Mouse (Mus musculus) heart, embryonic 10.5 days (tissue): Measurements from ENCODE around the gene Socs4. TPM values are rescaled to one million over a fixed set of nuclear protein-coding genes. Genes with fewer than 3 reads are reported as not detected.

Experiments used
- DNase-seq: peaks from one replicate; pipeline ENCODE4 v3.0.0-alpha.2; 2017; ENCODE audit warnings: low spot score
- H3K27ac ChIP-seq: fragments of 300-500 bp; sonication (generic); 2 replicates; pipeline ENCODE4 v1.5.1; 2016; ENCODE audit warnings: mild to moderate bottlenecking
- H3K27me3 ChIP-seq: fragments of 300-500 bp; sonication (generic); 2 replicates; pipeline ENCODE4 v1.6.1; 2016; ENCODE audit warnings: mild to moderate bottlenecking; ENCODE audit not compliant: poor library complexity, insufficient read depth, severe bottlenecking
- H3K36me3 ChIP-seq: fragments of 300-500 bp; sonication (generic); 2 replicates; pipeline ENCODE4 v1.6.1; 2016; ENCODE audit warnings: mild to moderate bottlenecking, moderate library complexity
- H3K4me1 ChIP-seq: fragments of 300-500 bp; sonication (generic); 2 replicates; pipeline ENCODE4 v1.6.1; 2016; ENCODE audit warnings: mild to moderate bottlenecking
- H3K4me3 ChIP-seq: fragments of 300-500 bp; sonication (generic); 2 replicates; pipeline ENCODE4 v1.5.1; 2016; ENCODE audit warnings: mild to moderate bottlenecking, moderate library complexity
- H3K9me3 ChIP-seq: fragments of 300-500 bp; sonication (generic); 2 replicates; pipeline ENCODE4 v1.6.1; 2016; ENCODE audit warnings: mild to moderate bottlenecking, moderate library complexity
- WGBS: fragments of 180-500 bp; shearing (Covaris S2); methylation state at CpG from one replicate; pipeline ENCODE4 v1.1.7; 2016; 5-methylcytosine and 5-hydroxymethylcytosine counted together
- polyA plus RNA-seq: library from polyadenylated mRNA; unstranded; fragments of >200 nt; fragmentation: Nextera tagmentation; extraction: Ambion mirVana; gene quantifications from 2 replicates; pipeline ENCODE4 v1.2.1, GENCODE M21; 2016

Gene Socs4
- polyA plus RNA-seq, 1 experiment from 2014 or later, result 3.3 TPM

DNA sequence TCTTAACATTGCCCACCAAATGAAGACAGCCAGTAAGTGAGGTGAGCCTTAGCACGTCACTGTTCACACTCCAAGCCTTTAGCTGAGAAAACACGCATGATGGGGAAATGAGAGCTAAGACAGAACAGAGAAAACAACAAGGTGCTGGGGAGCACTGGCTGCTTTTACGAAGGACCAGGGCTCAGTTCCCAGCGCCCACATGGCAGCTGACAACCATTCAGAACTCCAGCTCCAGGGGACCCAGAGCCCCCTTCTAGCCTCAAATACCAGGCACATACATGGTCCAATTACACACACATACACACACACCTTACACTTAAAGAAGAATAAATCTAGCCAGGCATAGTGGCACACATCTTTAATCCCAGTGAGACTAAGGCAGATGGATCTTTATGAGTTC lies 7.7 kb upstream of the Socs4 start:
- H3K4me1 ChIP-seq, result no peaks in the 10 kb centered on the region
- no peak overlapping the region for H3K4me3 ChIP-seq
- H3K36me3 ChIP-seq, result peaks cover 88% of the 10 kb centered on the region
- DNase-seq, result no peak
- 91% methylated on average over 4 of the region's 4 CpGs for WGBS
- no peak overlapping the region for H3K27ac ChIP-seq
- H3K27me3 ChIP-seq, result no peaks in the 10 kb centered on the region
- no peaks in the 10 kb centered on the region for H3K9me3 ChIP-seq

DNA sequence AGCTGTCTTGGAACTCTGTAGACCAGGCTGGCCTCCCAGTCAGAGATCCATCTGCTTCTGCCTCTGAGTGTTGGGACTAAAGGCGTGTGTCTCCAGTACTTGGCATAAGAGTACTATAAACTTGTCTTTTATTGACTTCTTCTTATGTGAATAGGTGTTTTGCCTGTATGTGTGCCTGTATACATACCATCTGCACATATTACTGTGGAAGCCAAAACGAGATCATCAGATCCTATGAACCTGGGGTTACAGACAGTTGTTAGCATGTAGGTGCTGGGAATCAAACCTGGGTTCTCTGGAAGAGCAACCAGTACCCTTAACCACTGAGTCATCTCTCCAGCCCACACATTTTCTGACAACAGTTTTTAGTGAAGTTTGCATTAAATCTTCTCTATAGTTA lies 7.0 kb upstream of the Socs4 start:
- no peaks in the 10 kb centered on the region for H3K9me3 ChIP-seq
- no peak for DNase-seq
- H3K36me3 ChIP-seq, result peaks cover 85% of the 10 kb centered on the region
- H3K27me3 ChIP-seq, result no peaks in the 10 kb centered on the region
- WGBS, result 95% methylated on average over 2 of the region's 2 CpGs
- H3K4me1 ChIP-seq, result no peaks in the 10 kb centered on the region
- H3K27ac ChIP-seq, result no peak overlapping the region
- no peak overlapping the region for H3K4me3 ChIP-seq

DNA sequence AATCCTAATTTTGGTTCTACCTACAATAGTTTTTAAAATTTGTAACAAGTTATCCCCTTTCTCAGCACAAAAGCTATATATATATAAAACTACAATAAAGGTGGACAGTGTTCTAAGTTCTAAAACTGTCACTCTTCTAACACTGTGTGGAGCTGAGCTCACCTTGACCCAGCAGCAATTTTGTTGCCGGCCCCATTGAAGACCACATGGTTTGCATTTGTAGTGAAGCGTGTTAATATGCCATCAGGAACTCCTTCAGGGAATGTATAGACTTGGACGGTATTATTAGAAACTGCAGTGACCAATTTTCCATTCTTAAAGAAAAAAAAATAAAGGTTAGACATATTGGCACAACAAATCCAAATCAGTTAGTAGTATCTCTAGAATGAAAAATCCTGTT lies 3.0 kb upstream of the Socs4 start:
- no peak overlapping the region for H3K27ac ChIP-seq
- whole genome bisulfite sequencing, result 88% methylated on average over 3 of the region's 3 CpGs
- peaks cover 47% of the 10 kb centered on the region for H3K36me3 ChIP-seq
- no peak overlapping the region for H3K4me3 ChIP-seq
- H3K4me1 ChIP-seq, result peaks cover 14% of the 10 kb centered on the region
- no peak for DNase-seq
- H3K9me3 ChIP-seq, result no peaks in the 10 kb centered on the region
- no peaks in the 10 kb centered on the region for H3K27me3 ChIP-seq

DNA sequence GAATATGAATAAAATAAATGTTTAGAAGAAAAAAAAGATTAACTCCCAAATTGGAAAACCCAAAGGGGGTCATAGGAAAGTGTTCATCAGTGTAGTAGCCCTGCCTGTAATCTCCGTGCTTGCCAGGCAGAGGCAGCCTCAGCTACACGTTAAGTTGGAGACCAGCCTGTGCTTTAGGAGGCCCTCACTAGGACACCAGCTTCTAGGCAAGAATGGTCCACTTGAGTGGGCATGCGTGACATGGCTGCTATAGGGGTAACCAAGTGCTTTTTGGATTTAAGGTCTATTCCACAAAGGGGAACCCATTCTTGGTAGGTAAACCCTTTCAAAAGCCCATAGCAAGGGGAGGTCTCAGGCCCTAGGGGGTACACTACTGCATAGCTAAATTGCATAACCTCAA lies 1.3 kb upstream of the Socs4 start:
- H3K4me1 ChIP-seq, result peaks cover 14% of the 10 kb centered on the region
- 30% methylated on average over 3 of the region's 3 CpGs for WGBS
- no peaks in the 10 kb centered on the region for H3K9me3 ChIP-seq
- H3K27me3 ChIP-seq, result no peaks in the 10 kb centered on the region
- H3K27ac ChIP-seq, result peak overlapping the region; percentile 99; the same call in 1 of the 2 replicates
- no peak for DNase-seq
- peaks cover 39% of the 10 kb centered on the region for H3K36me3 ChIP-seq
- H3K4me3 ChIP-seq, result peak overlapping the region; percentile 97

DNA sequence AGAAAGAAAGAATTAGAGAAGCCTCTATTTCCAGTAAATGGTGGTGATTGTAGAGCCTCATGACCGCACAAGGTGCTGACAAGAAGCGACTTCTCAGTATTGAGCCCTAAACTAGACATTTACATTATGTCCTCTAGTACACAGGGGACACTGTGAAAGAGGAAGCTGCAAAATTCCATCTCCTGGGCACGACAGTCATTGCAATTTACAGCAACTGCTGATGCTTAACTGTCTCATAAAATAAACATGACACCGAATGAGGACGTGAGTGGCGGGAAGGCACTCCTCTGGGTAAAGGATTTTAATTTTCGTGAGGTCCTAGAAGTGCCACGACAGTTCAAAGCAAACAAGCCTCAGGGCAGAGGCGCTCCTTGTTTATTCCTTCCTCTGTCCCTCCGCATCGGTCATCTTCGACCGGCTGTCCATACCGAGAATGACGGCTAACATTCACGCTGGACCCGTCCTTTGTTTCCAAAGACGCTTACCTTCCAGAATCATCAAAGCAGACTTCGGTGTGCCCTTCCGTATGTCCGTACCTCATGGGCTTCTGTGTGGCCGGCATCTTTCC lies 611 bp upstream of the Socs4 start:
- no peak for DNase-seq
- peak overlapping the region; percentile 99 for H3K27ac ChIP-seq
- 3% methylated on average over 22 of the region's 22 CpGs for WGBS
- no peaks in the 10 kb centered on the region for H3K9me3 ChIP-seq
- peaks cover 14% of the 10 kb centered on the region for H3K4me1 ChIP-seq
- no peaks in the 10 kb centered on the region for H3K27me3 ChIP-seq
- peaks cover 32% of the 10 kb centered on the region for H3K36me3 ChIP-seq
- H3K4me3 ChIP-seq, result peak overlapping the region; percentile 97

DNA sequence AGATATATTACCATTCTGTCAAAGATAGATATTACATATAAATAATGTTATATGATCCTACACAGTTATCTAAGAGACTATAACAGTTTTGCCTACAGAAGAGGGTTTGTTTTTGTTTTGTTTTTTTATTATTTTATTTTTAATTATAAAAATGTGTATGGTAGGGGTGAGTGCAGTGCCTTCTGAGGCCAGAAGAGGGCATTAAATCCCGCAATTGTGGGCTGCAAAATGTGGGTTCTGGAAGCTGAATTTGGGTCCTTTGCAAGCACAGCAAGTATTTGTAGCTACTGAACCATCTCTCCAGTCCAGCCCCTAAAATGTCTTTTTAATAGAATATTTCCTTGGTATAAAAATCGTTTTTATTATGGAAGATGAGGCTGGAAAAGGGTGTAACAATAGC lies 2.3 kb downstream of the Socs4 start:
- WGBS, result 68% methylated on average over 2 of the region's 2 CpGs
- Histone ChIP-seq H3K4me3 (no peak overlapping the region), H3K27ac (no peak overlapping the region), H3K27me3 (no peaks in the 10 kb centered on the region), H3K4me1 (peaks cover 17% of the 10 kb centered on the region), H3K36me3 (peaks cover 13% of the 10 kb centered on the region; the same call in 1 of the 2 replicates), H3K9me3 (no peaks in the 10 kb centered on the region)
- DNase-seq, result no peak

DNA sequence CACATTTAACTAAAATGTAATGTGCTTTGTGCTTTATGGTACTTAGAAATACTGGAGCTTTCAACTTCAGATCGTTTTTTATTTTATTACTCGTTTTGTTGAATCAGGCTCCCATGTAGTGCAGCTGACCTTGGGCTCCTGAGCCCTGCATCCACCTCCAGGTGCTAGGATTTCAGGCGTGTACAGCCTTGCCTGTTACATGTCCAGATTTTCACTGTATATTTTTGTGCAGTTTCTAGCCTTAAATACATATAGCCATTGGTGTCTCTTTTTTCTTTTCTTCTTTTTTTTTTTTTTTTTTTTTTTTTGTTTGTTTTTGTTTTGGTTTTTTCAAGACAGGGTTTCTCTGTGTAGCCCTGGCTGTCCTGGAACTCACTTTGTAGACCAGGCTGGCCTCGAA lies 4.8 kb downstream of the Socs4 start:
- Histone ChIP-seq H3K36me3 (peaks cover 15% of the 10 kb centered on the region; the same call in 1 of the 2 replicates), H3K4me1 (peaks cover 16% of the 10 kb centered on the region), H3K4me3 (no peak overlapping the region), H3K27ac (no peak overlapping the region), H3K9me3 (no peaks in the 10 kb centered on the region), H3K27me3 (no peaks in the 10 kb centered on the region)
- WGBS, result 93% methylated on average over 4 of the region's 4 CpGs
- no peak for DNase-seq

DNA sequence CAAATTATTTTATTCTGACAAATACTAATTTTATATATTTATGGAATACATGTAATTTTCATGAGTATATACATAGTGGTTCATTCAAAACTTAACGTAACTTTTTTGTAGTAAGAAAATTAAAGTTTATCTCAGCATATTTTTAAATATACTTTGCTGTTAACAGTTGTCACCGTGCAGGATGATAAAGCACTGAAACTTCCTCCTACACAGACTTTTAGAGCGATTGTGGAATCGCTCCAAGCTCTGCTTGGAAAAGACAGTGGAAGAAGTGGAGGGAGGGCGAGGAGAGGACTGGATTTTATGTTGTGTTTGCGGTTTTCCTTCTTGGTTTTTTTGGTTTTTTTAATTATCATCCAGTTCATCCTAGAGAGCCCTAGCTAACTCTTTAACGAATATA lies 6.8 kb downstream of the Socs4 start:
- DNase-seq, result no peak
- H3K27ac ChIP-seq, result no peak overlapping the region
- no peak overlapping the region for H3K4me3 ChIP-seq
- WGBS, result 77% methylated on average over 7 of the region's 7 CpGs
- no peaks in the 10 kb centered on the region for H3K9me3 ChIP-seq
- H3K4me1 ChIP-seq, result peaks cover 8% of the 10 kb centered on the region
- H3K36me3 ChIP-seq, result peaks cover 15% of the 10 kb centered on the region; the same call in 1 of the 2 replicates
- H3K27me3 ChIP-seq, result no peaks in the 10 kb centered on the region

DNA sequence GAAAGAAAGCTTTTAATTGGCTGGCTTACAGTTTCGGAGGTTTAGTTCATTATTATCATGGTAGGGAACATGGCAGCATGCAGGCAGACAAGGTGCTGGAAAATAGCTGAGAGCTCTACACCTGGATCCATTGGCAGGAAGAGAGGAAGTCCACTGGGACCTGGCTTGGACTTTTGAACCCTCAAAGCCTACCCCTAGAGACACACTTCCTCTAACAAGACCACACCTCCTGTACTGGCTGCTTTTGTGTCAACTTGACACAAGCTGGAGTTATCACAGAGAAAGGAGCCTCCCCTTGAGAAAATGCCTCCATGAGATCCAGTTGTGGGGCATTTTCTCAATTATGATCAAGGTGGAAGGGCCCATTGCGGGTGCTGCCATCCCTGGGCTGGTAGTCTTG lies 8.5 kb downstream of the Socs4 start:
- H3K4me3 ChIP-seq, result no peak overlapping the region
- peaks cover 16% of the 10 kb centered on the region for H3K36me3 ChIP-seq
- DNase-seq, result no peak
- WGBS, result 91% methylated on average over 2 of the region's 2 CpGs
- H3K27ac ChIP-seq, result no peak overlapping the region
- peaks cover 8% of the 10 kb centered on the region for H3K4me1 ChIP-seq
- no peaks in the 10 kb centered on the region for H3K27me3 ChIP-seq
- H3K9me3 ChIP-seq, result no peaks in the 10 kb centered on the region

DNA sequence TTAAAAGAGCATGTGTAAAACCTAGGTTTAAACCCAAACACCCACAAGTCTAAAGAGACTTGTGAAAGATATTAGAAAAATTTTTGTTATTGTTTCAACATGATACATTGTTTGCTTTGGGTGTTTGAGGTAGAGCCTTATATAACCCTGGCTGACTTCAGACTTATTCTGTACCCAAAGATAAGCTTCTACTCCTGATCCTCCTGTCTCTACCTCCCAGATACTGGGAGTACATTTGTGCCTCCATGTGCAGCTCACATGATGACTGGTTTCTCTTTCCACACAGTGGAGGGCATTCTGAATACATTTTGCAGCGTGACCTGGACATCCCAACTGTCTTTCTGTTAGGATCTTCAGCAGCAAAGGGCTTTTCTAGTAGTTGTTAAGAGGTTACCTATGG lies 9.5 kb downstream of the Socs4 start:
- Histone ChIP-seq H3K36me3 (peaks cover 20% of the 10 kb centered on the region), H3K27me3 (no peaks in the 10 kb centered on the region), H3K27ac (no peak overlapping the region), H3K4me1 (peaks cover 8% of the 10 kb centered on the region), H3K9me3 (no peaks in the 10 kb centered on the region), H3K4me3 (no peak overlapping the region)
- no peak for DNase-seq
- WGBS, result 81% methylated on average over 1 of the region's 1 CpGs

DNA sequence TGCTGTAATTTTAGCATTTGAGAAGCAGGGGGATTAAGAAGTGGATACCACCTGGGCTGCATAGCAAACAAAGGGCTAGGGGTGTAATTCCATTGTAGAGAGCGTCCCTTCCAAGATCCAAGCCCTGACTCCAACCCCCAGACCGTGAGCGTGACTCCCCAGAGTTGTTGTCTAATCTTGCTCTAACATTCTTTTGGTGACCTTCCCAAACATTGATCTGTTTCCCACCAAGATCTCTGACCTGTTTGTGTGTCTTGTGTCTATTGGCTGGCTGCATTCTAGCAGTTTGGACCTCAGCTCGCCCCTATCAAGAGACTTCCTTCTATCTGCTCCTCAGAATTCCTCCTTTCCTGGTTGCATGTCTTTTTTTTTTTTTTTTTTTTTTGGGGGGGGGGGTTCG lies 10.3 kb downstream of the Socs4 start:
- Histone ChIP-seq H3K4me3 (no peak overlapping the region), H3K9me3 (no peaks in the 10 kb centered on the region), H3K27ac (no peak overlapping the region), H3K36me3 (peaks cover 18% of the 10 kb centered on the region), H3K4me1 (peaks cover 8% of the 10 kb centered on the region), H3K27me3 (no peaks in the 10 kb centered on the region)
- WGBS, result 78% methylated on average over 5 of the region's 5 CpGs
- no peak for DNase-seq

DNA sequence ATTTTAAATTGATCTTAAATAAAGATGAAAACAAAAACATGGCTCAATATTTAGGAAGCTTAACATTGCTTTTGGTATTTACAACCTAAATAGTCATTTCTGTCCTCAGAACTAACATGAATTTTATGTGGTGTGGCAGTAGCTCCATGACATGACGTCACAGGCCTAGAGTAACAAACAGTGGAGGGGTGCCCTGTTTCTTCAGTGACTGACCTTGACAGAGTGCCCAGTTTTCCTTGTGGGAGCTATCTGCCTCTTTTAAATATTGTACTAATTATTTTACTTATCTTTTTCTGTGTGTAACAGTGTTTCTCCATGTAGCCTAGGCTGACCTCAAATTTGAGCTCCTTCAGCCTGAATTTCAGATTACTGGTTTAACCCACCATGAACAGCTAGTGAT lies 15.0 kb downstream of the Socs4 start:
- no peak overlapping the region for H3K4me3 ChIP-seq
- H3K4me1 ChIP-seq, result no peaks in the 10 kb centered on the region; the same call in 1 of the 2 replicates
- no peaks in the 10 kb centered on the region for H3K9me3 ChIP-seq
- WGBS, result 89% methylated on average over 1 of the region's 1 CpGs
- H3K27ac ChIP-seq, result no peak overlapping the region
- no peaks in the 10 kb centered on the region for H3K27me3 ChIP-seq
- DNase-seq, result no peak
- peaks cover 14% of the 10 kb centered on the region for H3K36me3 ChIP-seq

DNA sequence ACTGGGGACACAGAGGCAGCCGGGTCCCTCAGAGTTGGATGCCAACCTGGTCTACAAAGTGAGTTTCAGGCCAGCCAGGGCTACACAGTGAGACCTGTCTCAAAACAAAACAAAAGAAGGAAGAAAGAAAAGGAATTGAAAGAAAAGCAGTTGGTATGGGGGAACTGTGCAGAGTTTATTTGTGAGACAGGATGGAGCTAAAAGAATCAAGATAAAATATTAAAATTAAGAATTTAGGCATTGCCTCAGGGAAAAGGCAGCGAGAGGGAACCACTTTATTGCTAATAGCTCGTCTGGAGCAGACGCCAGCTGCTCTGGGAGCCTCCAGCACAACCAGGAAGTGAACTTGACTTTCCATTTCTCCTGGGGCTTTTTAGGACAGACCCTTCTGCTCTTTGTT lies 17.4 kb downstream of the Socs4 start:
- Histone ChIP-seq H3K9me3 (no peaks in the 10 kb centered on the region), H3K27ac (no peak overlapping the region), H3K4me1 (peaks cover 8% of the 10 kb centered on the region; the same call in 1 of the 2 replicates), H3K36me3 (peaks cover 14% of the 10 kb centered on the region), H3K27me3 (no peaks in the 10 kb centered on the region), H3K4me3 (no peak overlapping the region)
- DNase-seq, result no peak
- 68% methylated on average over 4 of the region's 4 CpGs for WGBS

DNA sequence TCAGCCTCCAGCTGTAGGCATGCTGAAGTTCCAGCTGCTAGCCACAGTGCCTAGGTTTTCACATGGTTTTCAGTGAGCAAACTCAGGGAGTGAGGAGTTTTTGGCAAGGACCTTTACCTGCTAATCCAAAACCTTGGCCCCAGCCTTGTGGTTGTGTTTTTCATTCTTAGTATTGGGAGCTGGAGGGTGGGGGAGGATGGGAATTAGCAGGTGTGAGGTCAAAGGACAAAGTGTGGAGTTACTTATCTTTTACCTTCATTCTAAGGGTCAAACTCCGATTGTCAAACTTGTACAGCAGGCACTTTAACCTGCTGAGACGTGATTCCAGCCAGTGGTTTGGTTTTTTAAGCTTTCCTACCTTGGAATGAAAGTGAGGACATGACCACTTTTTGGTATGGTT lies 19.5 kb downstream of the Socs4 start:
- H3K27ac ChIP-seq, result 0 out of 2 replicates have a peak overlapping the region, but pooled peaks have one; percentile 16
- H3K4me1 ChIP-seq, result peaks cover 14% of the 10 kb centered on the region
- H3K4me3 ChIP-seq, result no peak overlapping the region
- DNase-seq, result no peak
- H3K9me3 ChIP-seq, result no peaks in the 10 kb centered on the region
- H3K36me3 ChIP-seq, result peaks cover 2% of the 10 kb centered on the region
- WGBS, result 51% methylated on average over 2 of the region's 2 CpGs
- H3K27me3 ChIP-seq, result no peaks in the 10 kb centered on the region
